In genomic region chr8:91446008-91446407, GRCm38 (mm10) we compare ENCODE assay signal across 21 mouse cellular contexts.
DNase-seq lines count a peak whose midpoint lies in the region; ATAC-seq and TF ChIP-seq lines count a peak whose summit lies in the region.
"Had no signal": no experiment of that assay in that cellular context is flagged by ENCODE, and none has a peak within 500 bp of the region (broad histone marks: within the 10 kb centered on the region; RNA-seq: fewer than 3 reads in every experiment).

No protein-coding gene starts in this region.

- peak overlapping the region; percentile 79 for H3K27ac ChIP-seq in gastrocnemius, adult 2 months
- H3K27ac ChIP-seq in kidney, postnatal 0 days: peak overlapping the region; percentile 87
- H3K27ac ChIP-seq in limb, embryonic 11.5 days (replicated peaks; ENCODE audit: low read depth, low read length): peak overlapping the region; percentile 88; the same call in 1 of the 2 replicates
- H3K27ac ChIP-seq: forebrain, embryonic 12.5 days; heart, embryonic 13.5 days; hindbrain, embryonic 12.5 days; macrophage had no signal

- no peak overlapping the region for H3K9ac ChIP-seq in kidney, postnatal 0 days (ENCODE audit: low read depth, low read length)
- no peak overlapping the region for H3K9ac ChIP-seq in limb, embryonic 11.5 days (ENCODE audit: low read length)
- H3K9ac ChIP-seq: forebrain, embryonic 12.5 days; heart, embryonic 13.5 days; hindbrain, embryonic 12.5 days had no signal

- peaks cover 24% of the 10 kb centered on the region; the same call in 1 of the 2 replicates for H3K4me1 ChIP-seq in kidney, postnatal 0 days (replicated peaks; ENCODE audit: insufficient read depth, low read length)
- H3K4me1 ChIP-seq in limb, embryonic 11.5 days (ENCODE audit: control insufficient read depth, insufficient read depth, low read length): peaks cover 22% of the 10 kb centered on the region

- no peaks in the 10 kb centered on the region for H3K27me3 ChIP-seq in kidney, postnatal 0 days (ENCODE audit: insufficient read depth, low read length)
- no peaks in the 10 kb centered on the region for H3K27me3 ChIP-seq in limb, embryonic 11.5 days (ENCODE audit: control insufficient read depth, insufficient read depth, low read length)
- H3K27me3 ChIP-seq: forebrain, embryonic 12.5 days; heart, embryonic 13.5 days; hindbrain, embryonic 12.5 days had no signal

- H3K36me3 ChIP-seq in kidney, postnatal 0 days (ENCODE audit: insufficient read depth, low read length): 0 out of 2 replicates have a peak, but pooled peaks cover 3% of the 10 kb centered on the region
- H3K36me3 ChIP-seq in limb, embryonic 11.5 days (ENCODE audit: control insufficient read depth, insufficient read depth, low read length): no peaks in the 10 kb centered on the region

- H3K4me2 ChIP-seq in kidney, postnatal 0 days (ENCODE audit: low read length): no peak overlapping the region
- H3K4me2 ChIP-seq in limb, embryonic 11.5 days (ENCODE audit: low read depth, severe bottlenecking): no peak overlapping the region
- H3K4me2 ChIP-seq: forebrain, embryonic 12.5 days; heart, embryonic 13.5 days; hindbrain, embryonic 12.5 days; midbrain, embryonic 11.5 days had no signal

- DNase-seq in gastrocnemius, adult 2 months: no peak
- DNase-seq in gastrocnemius, adult 8-10 months (ENCODE audit: low spot score in 2 of 2): no peak
- no peak for DNase-seq in kidney, postnatal 0 days (ENCODE audit: low spot score)
- no peak for DNase-seq in kidney, postnatal 36 days
- no peak for DNase-seq in limb, embryonic 11.5 days (ENCODE audit: low spot score)
- DNase-seq in layer of hippocampus, adult 9-10 months (ENCODE audit: low spot score): no peak
- no peak for DNase-seq in urinary bladder, postnatal 10 days (ENCODE audit: low spot score)
- DNase-seq: adrenal gland, postnatal 25 days; cerebellum, adult 8-10 months; cerebellum, postnatal 36 days; gastrocnemius, postnatal 14 days; kidney, adult 9 months; right cerebral cortex, adult 18-20 months; right cerebral cortex, postnatal 4 days; thymus, adult 2 months had no signal

- no peaks in the 10 kb centered on the region for H3K9me3 ChIP-seq in kidney, postnatal 0 days (replicated peaks; ENCODE audit: low read length)
- no peaks in the 10 kb centered on the region for H3K9me3 ChIP-seq in limb, embryonic 11.5 days (ENCODE audit: control insufficient read depth, low read length)
- H3K9me3 ChIP-seq: forebrain, embryonic 12.5 days; heart, embryonic 13.5 days; hindbrain, embryonic 12.5 days had no signal

- H3K4me3 ChIP-seq in gastrocnemius, adult 2 months: peak overlapping the region; percentile 13; the same call in 1 of the 2 replicates
- H3K4me3 ChIP-seq in kidney, postnatal 0 days (replicated peaks; ENCODE audit: low read depth, low read length): no peak overlapping the region
- no peak overlapping the region for H3K4me3 ChIP-seq in limb, embryonic 11.5 days (ENCODE audit: low read depth, low read length)
- H3K4me3 ChIP-seq: forebrain, embryonic 12.5 days; heart, embryonic 13.5 days; hindbrain, embryonic 12.5 days had no signal

- 66% methylated on average over 5 of the region's 5 CpGs for WGBS in kidney, postnatal 0 days
- 60% methylated on average over 5 of the region's 5 CpGs for WGBS in limb, embryonic 11.5 days

- intact Hi-C loops in gastrocnemius, adult 2 months (cut with DNase I): no loop called here

- ATAC-seq in kidney, postnatal 0 days (replicated peaks; ENCODE audit: low FRiP score, low read depth): no peak
- ATAC-seq in limb, embryonic 11.5 days (ENCODE audit: insufficient number of reproducible peaks, low FRiP score, low TSS enrichment, low read depth): peak; percentile 53; the same call in 1 of the 2 replicates
- ATAC-seq: CD4-positive, CD25-positive, alpha-beta regulatory T cell, adult 4 months had no signal

- TF ChIP-seq CTCF in gastrocnemius, adult 2 months (IDR thresholded peaks at IDR 0.05): no peak
- no peak for TF ChIP-seq CTCF in kidney, postnatal 0 days (IDR thresholded peaks at IDR 0.05; ENCODE audit: low read depth)
